8 mouse cellular contexts compared by ENCODE assay signal in the genomic region with DNA sequence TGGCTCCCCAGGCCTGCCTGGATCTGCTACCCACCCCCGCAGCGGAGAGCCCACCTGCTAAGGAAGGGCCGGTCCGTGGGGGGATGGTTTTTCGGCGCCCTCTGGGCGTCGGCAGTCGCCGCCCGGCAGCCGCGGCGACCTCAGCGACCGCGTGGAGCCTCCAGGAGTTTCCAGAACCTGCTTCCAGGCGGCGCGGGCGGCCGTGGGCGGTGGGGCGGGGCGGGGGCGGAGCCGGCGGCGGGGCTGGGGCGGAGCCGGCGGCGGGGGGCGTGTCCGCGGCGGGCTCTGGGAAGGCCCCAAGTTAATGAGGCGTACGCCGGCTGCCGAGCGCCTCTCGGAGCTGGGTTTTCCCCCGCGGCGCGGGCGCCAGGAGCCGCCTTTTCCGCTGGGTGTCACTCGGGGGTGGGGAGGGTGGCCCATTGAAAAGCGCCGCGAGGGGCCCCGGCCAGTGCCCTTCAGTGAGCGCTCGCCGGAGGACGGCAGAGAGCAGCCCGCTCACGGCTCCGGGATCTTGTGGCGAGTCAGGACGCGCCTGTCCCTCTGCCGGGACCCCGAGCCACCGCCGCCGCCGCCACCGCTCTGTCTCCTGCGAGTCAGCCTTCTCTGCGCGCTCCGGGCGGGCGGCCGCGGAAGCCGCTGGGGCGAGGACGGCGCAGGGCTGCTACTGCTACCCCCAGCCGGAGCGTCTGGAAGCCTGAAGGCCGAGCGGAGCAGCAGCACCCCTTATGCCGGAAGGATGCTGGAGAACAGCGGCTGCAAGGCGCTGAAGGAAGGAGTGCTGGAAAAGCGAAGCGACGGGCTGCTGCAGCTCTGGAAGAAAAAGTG. TPM values are rescaled to one million over a fixed set of nuclear protein-coding genes. Genes with fewer than 3 reads are reported as not detected.
DNase-seq lines count a peak whose midpoint lies in the region; ATAC-seq and TF ChIP-seq lines count a peak whose summit lies in the region.

Gene Phlda1 (plus strand): TSS at position 186 of the 825 bp plus-strand sequence.

- DNase-seq in gastrocnemius, postnatal 10 days: peak; percentile 94
- DNase-seq in induced T-regulatory cell, adult 2 months (ENCODE audit: low read depth): peak; percentile 96
- peak; percentile 77 to 90 for DNase-seq in left cerebral cortex, adult 9 months (ENCODE audit: low spot score in 2 of 2)
- DNase-seq in right cerebral cortex, postnatal 14 days: peak; percentile 92
- DNase-seq in urinary bladder, postnatal 36 days (ENCODE audit: low spot score in 2 of 2): peak; percentile 97

- H3K4me1 ChIP-seq in cortical plate, adult 2 months (ENCODE audit: control insufficient read depth, insufficient read depth, low read length): no peaks in the 10 kb centered on the region; the same call in 1 of the 2 replicates

- TF ChIP-seq POLR2A in cortical plate, adult 2 months (IDR thresholded peaks at IDR 0.05; ENCODE audit: extremely low read depth, insufficient read depth, low read length): peak; percentile 77

- no peak for TF ChIP-seq CTCF in cortical plate, adult 2 months (IDR thresholded peaks at IDR 0.05; ENCODE audit: extremely low read depth, insufficient read depth, low read length)

- H3K27ac ChIP-seq in cortical plate, adult 2 months (ENCODE audit: insufficient read depth, low read length): peak within 1 kb of the TSS; percentile 92

- H3K4me3 ChIP-seq in cortical plate, adult 2 months (ENCODE audit: insufficient read depth, low read length): peak within 1 kb of the TSS; percentile 95

- peak; percentile 85 for ATAC-seq in activated CD4-positive, CD25-positive, alpha-beta regulatory T cell, adult 4 months
- peak; percentile 67 for ATAC-seq in megakaryocyte progenitor cell, adult 5-6 weeks (replicated peaks; ENCODE audit: poor library complexity)

RNA-seq across cellular contexts. Expression of gene Phlda1, which starts in this region (rescaled TPM):
- polyA plus RNA-seq in activated CD4-positive, CD25-positive, alpha-beta regulatory T cell, adult 4 months (2017; shearing (Covaris generic)): 1 to 10 TPM; 4.9 to 5.6 TPM
- 22.5 and 23.2 TPM in 2 replicates for polyA plus RNA-seq in cortical plate, adult 2 months (2012; rRNA removed)
- total RNA-seq in gastrocnemius, postnatal 10 days (2021): 1 to 10 TPM; 7.2 to 8.2 TPM
- 2.1 and 3.7 TPM in 2 replicates for total RNA-seq in megakaryocyte progenitor cell, adult 5-6 weeks (2015)
- total RNA-seq in megakaryocyte progenitor cell, adult 5-6 weeks (2017): 0.10 and 0.33 TPM in 2 replicates

Comparison
In these comparisons a context has a peak if more than half of its experiments do, and no peak if none do; other contexts are left out.
1. Peak in every context shown above with its lines: DNase-seq, ATAC-seq, H3K4me3 ChIP-seq and H3K27ac ChIP-seq.